Mouse (Mus musculus) layer of hippocampus, postnatal 25 days (tissue): ENCODE measurements around the gene Myo18b. TPM values are rescaled to one million over a fixed set of nuclear protein-coding genes. Genes with fewer than 3 reads are reported as not detected.

ENCODE experiments used
- DNase-seq, 2 experiments: peaks; one replicate each; pipeline ENCODE4 v3.0.0; 2022; ENCODE audit warnings: mixed read lengths in 2 of 2, low spot score in 1 of 2; ENCODE audit errors: extremely low spot score in 1 of 2
- total RNA-seq, 2 experiments: library from RNA; stranded (reverse); gene quantifications; 2 replicates each; pipeline ENCODE4 v1.2.3; 2021

Myo18b gene
- total RNA-seq, 2 experiments from 2014 or later: 1.0 to 1.7 TPM

DNA sequence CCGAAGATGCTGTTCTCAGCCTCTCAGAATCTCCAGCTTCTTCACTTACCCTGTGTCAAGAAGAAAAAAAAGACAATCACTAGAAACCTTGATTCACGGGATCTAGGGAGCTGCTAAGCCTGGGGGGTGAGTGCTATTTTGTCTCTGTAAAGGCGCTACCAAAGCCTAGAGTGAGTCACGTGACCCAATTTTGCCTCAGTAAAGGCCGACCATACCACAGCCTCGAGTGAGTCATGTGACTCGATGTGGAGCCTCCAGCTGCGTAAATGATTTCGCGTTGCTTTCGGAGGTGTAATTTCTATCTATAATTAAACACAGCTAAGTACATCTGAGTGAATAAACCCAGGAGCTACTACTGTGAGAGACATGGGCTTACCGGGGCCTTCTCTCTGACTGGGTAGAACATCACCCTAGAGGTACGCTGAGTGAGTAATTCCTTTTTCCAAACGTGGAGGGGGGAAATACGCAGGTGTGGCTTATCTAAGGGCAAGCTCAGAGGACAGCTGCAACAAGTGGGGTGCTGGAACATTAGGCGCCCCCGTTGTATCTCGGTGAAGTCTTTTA is 202.8 kb downstream of the Myo18b start:
- no peak for DNase-seq

DNA sequence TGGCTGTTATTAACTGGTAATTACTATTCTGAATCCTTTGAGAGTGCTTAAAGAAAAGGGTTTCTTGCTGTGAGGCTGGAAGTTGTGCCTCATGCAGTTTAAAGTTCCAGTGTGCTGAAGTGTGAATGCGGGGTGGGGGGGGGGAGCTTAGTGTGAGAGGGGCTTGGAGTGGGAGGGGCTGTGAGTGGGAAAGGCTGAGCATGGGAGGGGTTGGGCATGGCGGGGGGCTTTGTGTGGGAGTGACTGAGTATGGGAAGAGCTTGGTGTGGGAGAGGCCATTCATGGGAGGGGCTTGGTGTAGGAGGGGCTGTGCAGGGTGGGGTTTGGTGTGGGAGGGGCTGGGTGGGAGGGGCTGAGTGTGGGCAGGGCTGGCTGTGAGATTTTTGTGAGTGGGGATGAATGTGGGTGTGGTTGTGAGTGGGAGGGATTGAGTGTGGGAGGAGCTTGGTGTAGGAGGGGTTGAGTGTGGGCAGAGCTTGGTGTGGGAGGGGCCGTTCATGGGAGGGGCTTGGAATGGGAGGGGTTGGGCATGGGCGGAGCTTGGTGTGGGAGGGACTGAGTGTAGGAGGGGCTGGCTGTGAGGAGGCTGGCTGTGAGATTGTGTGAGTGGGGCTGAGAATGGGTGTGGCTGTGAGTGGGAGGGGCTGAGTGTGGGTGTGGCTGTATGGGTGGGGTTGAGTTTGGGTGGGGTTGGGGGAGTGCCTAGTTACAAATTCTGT is 208.9 kb downstream of the Myo18b start:
- DNase-seq: no peak

- no peak for DNase-seq
These were observed 209.7 kb downstream of the Myo18b start for GRCm38 (mm10) chr5:112686309-112687099.

- DNase-seq: no peak
These were observed 216.9 kb downstream of the Myo18b start for GRCm38 (mm10) chr5:112679251-112679650.

- DNase-seq: no peak
These were observed 218.0 kb downstream of the Myo18b start for GRCm38 (mm10) chr5:112678153-112678552.

DNA sequence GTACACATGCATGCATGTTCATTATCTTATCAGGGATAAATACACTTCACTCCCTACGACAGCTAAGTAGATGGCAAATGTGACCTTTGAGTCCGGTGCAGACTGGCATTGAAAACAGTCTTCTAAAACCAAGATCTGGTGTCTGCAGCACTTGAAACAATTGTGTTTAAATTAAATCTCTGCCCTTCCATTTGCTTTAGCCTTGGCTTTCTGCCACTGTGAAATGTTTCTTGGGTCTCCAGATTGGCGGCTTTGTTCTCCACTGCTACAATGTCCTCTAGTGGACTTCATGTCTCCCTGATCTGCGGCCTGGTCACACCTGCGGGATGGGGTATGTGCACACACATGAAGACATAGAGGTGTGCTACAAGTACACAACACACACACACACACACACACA is 221.4 kb downstream of the Myo18b start:
- no peak for DNase-seq

GRCm38 (mm10) chr5:112672457-112672856 is 223.7 kb downstream of the Myo18b start:
- DNase-seq: no peak

GRCm38 (mm10) chr5:112671961-112672360 is 224.2 kb downstream of the Myo18b start:
- DNase-seq: no peak

- no peak for DNase-seq
These were observed 229.0 kb downstream of the Myo18b start for GRCm38 (mm10) chr5:112667153-112667552.

- DNase-seq: no peak
These were observed 230.5 kb downstream of the Myo18b start for GRCm38 (mm10) chr5:112665661-112666060.

DNA sequence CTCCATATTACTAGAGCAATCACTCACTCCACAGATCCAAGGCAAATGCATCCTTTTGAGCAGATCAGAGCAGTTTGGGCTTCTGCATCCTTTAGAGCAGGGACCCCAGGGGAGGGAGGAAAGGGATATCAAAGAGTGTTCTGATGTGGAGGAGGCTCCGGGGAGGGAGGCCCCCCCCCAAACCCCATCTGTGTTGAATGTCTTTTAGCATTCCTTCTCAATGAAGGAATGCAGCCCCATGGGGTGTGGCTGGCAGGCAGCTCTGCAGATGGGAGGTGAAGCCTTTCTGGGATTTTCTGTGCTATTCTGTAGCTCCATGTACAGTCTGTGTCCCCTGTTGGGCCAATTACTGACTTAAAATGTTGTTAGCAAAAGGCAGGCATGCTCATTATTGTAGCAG is 232.5 kb downstream of the Myo18b start:
- DNase-seq: no peak

DNA sequence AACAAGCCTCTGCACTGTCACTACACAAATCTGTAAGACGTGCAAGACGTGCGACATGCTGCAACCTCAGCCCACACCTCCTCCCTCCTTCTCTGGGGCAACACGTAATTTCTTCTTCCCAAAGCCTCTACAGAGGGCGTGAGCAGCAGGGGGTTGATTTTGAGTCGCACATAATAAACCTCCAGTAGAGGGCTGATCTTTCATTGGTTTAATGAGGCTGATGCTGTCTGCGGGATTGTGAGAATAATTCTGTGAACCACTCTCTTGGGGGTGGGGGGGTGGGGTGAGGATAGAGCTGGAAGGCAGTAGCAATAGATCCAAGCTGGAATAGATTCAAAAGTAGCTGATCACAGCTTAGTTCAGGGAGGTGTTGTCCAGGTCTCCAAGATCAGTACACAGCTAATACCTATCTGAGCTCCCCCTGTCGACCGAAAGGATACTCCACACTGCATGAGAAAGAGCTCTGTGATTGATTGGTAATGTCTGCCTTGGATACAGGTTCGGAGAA is 235.2 kb downstream of the Myo18b start:
- no peak for DNase-seq

GRCm38 (mm10) chr5:112659295-112659694 is 236.9 kb downstream of the Myo18b start:
- DNase-seq: no peak

DNA sequence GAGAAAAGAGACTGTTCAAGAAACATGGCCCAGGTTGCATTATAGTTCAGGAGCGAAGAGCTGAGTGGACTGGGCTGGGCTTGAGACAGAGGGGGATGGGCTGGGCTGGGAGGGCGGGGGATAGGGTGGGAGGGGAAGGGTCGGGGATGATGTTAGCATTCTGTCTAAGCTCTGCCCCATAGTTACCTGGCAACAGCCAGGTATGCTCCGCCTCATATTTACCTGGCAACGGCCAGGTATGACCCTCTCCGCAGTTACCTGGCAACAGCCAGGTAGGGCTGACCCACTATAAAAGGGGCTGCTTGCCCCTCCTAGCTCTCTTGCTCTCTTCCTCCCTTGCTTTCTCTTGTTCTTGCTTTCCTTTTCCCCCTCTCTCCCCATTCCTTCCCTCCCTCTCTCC is 239.4 kb downstream of the Myo18b start:
- DNase-seq: no peak

- DNase-seq: no peak
These were observed 240.1 kb downstream of the Myo18b start for GRCm38 (mm10) chr5:112655986-112656541.

- no peak for DNase-seq
These were observed 240.6 kb downstream of the Myo18b start for GRCm38 (mm10) chr5:112655529-112655928.

- no peak for DNase-seq
These were observed 244.1 kb downstream of the Myo18b start for GRCm38 (mm10) chr5:112652036-112652435.

DNA sequence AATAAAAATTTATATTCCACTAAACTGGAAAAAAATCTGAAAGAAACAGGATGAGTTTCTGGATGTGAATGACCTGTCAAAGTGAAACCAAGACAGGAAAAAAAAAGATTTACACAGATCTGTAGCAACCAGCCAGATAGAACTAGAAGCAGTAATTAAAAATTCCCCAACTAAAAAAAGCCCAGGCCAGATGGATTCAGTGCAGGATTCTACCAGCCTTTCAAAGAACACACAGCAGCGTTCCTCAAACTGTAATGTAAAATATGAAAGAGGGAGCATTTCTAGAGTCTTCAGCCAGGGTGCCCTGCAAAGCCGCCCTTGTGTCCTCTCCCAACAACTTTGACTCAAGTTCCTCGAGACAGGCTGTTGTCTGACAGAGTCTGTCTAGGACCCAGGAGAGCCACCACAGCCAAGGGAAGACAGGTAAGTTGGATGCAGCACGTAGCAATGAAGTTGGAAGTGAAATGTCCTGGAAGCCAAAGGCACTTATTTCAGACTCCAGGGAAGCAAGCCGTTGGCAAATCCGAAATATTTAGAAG is 246.9 kb downstream of the Myo18b start:
- no peak for DNase-seq

- DNase-seq: no peak
These were observed 249.3 kb downstream of the Myo18b start for GRCm38 (mm10) chr5:112646871-112647270.

- no peak for DNase-seq
These were observed 250.6 kb downstream of the Myo18b start for GRCm38 (mm10) chr5:112645535-112645934.
